Comparison of ENCODE assay signal across 8 mouse cellular contexts in genomic region chr8:71379512-71380075, GRCm38 (mm10). TPM values are rescaled to one million over a fixed set of nuclear protein-coding genes. Genes with fewer than 3 reads are reported as not detected.
A peak's percentile ranks its signal among the peaks of the same experiment; 100 is the strongest.
DNase-seq lines count a peak whose midpoint lies in the region; ATAC-seq and TF ChIP-seq lines count a peak whose summit lies in the region.

No protein-coding gene starts in this region.

- H3K79me2 ChIP-seq in liver, adult 2 months (ENCODE audit: control insufficient read depth, insufficient read depth, low read length): peaks cover 40% of the 10 kb centered on the region

- peaks cover 39% of the 10 kb centered on the region for H3K4me1 ChIP-seq in liver, adult 2 months (ENCODE audit: control insufficient read depth, insufficient read depth, low read length)
- H3K4me1 ChIP-seq in forebrain, embryonic 14.5 days (ENCODE audit: control insufficient read depth, insufficient read depth, low read length): peaks cover 32% of the 10 kb centered on the region
- peaks cover 41% of the 10 kb centered on the region for H3K4me1 ChIP-seq in neural tube, embryonic 14.5 days (ENCODE audit: control insufficient read depth, insufficient read depth, low read length)

- no peaks in the 10 kb centered on the region for H3K27me3 ChIP-seq in liver, adult 2 months (ENCODE audit: control insufficient read depth, insufficient read depth, low read length)
- H3K27me3 ChIP-seq in forebrain, embryonic 14.5 days (replicated peaks; ENCODE audit: control insufficient read depth, insufficient read depth, low read length): peaks cover 10% of the 10 kb centered on the region; the same call in 1 of the 2 replicates
- H3K27me3 ChIP-seq in neural tube, embryonic 14.5 days (ENCODE audit: control insufficient read depth, insufficient read depth, low read length): no peaks in the 10 kb centered on the region; the same call in 1 of the 2 replicates

- no peak for ATAC-seq in forebrain, embryonic 14.5 days
- no peak for ATAC-seq in neural tube, embryonic 14.5 days (ENCODE audit: low read depth)

- DNase-seq in liver, adult 2 months (ENCODE audit: extremely low read depth, low read depth, low spot score): peak; percentile 70
- no peak for DNase-seq in liver
- DNase-seq in forebrain, embryonic 14.5 days (ENCODE audit: low spot score): no peak
- DNase-seq in kidney, postnatal 36 days: peak; percentile 65 to 76
- DNase-seq in thymus, postnatal 10 days (ENCODE audit: low spot score in 2 of 2): no peak
- no peak for DNase-seq in ovary, postnatal 14 days (ENCODE audit: low spot score)
- DNase-seq in cerebellum, postnatal 10 days: no peak

- peak overlapping the region; percentile 97 for H3K4me2 ChIP-seq in forebrain, embryonic 14.5 days (ENCODE audit: low read length)
- H3K4me2 ChIP-seq in neural tube, embryonic 14.5 days (ENCODE audit: low read depth, low read length): peak overlapping the region; percentile 100

- H3K4me3 ChIP-seq in liver, adult 2 months (ENCODE audit: insufficient read depth, low read depth, low read length): peak overlapping the region; percentile 98
- H3K4me3 ChIP-seq in forebrain, embryonic 14.5 days (ENCODE audit: low read depth, low read length): peak overlapping the region; percentile 70
- peak overlapping the region; percentile 76 for H3K4me3 ChIP-seq in neural tube, embryonic 14.5 days (ENCODE audit: low read depth, low read length)

- H3K36me3 ChIP-seq in liver, adult 2 months (ENCODE audit: control insufficient read depth, insufficient read depth, low read length): peaks cover 6% of the 10 kb centered on the region
- 0 out of 2 replicates have a peak, but pooled peaks cover 8% of the 10 kb centered on the region for H3K36me3 ChIP-seq in forebrain, embryonic 14.5 days (ENCODE audit: control insufficient read depth, insufficient read depth, low read length)
- peaks cover under 1% of the 10 kb centered on the region; the same call in 1 of the 2 replicates for H3K36me3 ChIP-seq in neural tube, embryonic 14.5 days (ENCODE audit: control insufficient read depth, insufficient read depth, low read length)

- TF ChIP-seq POLR2A in liver, adult 2 months (IDR thresholded peaks at IDR 0.05; ENCODE audit: extremely low read depth, insufficient read depth, low read length): 0 out of 2 replicates have a peak, but pooled peaks have one; percentile 5

- peak overlapping the region; percentile 96 for H3K27ac ChIP-seq in liver, adult 2 months (replicated peaks; ENCODE audit: insufficient read depth, low read depth, low read length)
- no peak overlapping the region for H3K27ac ChIP-seq in forebrain, embryonic 14.5 days (ENCODE audit: low read depth, low read length)
- no peak overlapping the region for H3K27ac ChIP-seq in neural tube, embryonic 14.5 days (ENCODE audit: low read depth, low read length)

- 17% methylated on average over 3 of the region's 3 CpGs for WGBS in liver, adult 2 months
- WGBS in forebrain, embryonic 14.5 days: 34% methylated on average over 3 of the region's 3 CpGs
- 41% methylated on average over 3 of the region's 3 CpGs for WGBS in neural tube, embryonic 14.5 days

- no peaks in the 10 kb centered on the region for H3K9me3 ChIP-seq in forebrain, embryonic 14.5 days (replicated peaks; ENCODE audit: control insufficient read depth, low read length)
- H3K9me3 ChIP-seq in neural tube, embryonic 14.5 days (ENCODE audit: control insufficient read depth, low read length): no peaks in the 10 kb centered on the region

- peak overlapping the region; percentile 96 for H3K9ac ChIP-seq in liver, adult 2 months (ENCODE audit: low read depth, low read length)
- 0 out of 2 replicates have a peak overlapping the region, but pooled peaks have one; percentile 77 for H3K9ac ChIP-seq in forebrain, embryonic 14.5 days (ENCODE audit: low read length)
- H3K9ac ChIP-seq in neural tube, embryonic 14.5 days (replicated peaks; ENCODE audit: low read depth, low read length): peak overlapping the region; percentile 87; the same call in 1 of the 2 replicates

- no peak for TF ChIP-seq CTCF in liver, adult 2 months (IDR thresholded peaks at IDR 0.05; ENCODE audit: low read depth, low read length)

RNA-seq across cellular contexts. Expression of gene Nr2f6, which starts 2.2 kb away (rescaled TPM):
- 73.9 and 117 TPM in 2 replicates for total RNA-seq in liver, adult 2 months (2014; rRNA removed)
- 319 and 341 TPM in 2 replicates for polyA plus RNA-seq in liver, adult 2 months (2012; rRNA removed)
- polyA plus RNA-seq in forebrain, embryonic 14.5 days (2014; fragmentation: Nextera tagmentation; extraction: Ambion mirVana): 16.6 and 17.3 TPM in 2 replicates
- polyA plus RNA-seq in neural tube, embryonic 14.5 days (2014; fragmentation: Nextera tagmentation; extraction: Ambion mirVana): 22.3 and 32.8 TPM in 2 replicates

RNA-seq across cellular contexts. Expression of gene Ocel1, which starts 8.5 kb away (rescaled TPM):
- total RNA-seq in liver, adult 2 months (2014; rRNA removed): 8.0 and 8.1 TPM in 2 replicates
- polyA plus RNA-seq in liver, adult 2 months (2012; rRNA removed): 9.2 and 17.1 TPM in 2 replicates
- polyA plus RNA-seq in forebrain, embryonic 14.5 days (2014; fragmentation: Nextera tagmentation; extraction: Ambion mirVana): 3.0 and 3.8 TPM in 2 replicates
- 4.8 and 4.9 TPM in 2 replicates for polyA plus RNA-seq in neural tube, embryonic 14.5 days (2014; fragmentation: Nextera tagmentation; extraction: Ambion mirVana)

RNA-seq across cellular contexts. Expression of gene Use1, which starts 12.9 kb away (rescaled TPM):
- 76.6 and 82.2 TPM in 2 replicates for total RNA-seq in liver, adult 2 months (2014; rRNA removed)
- 60.2 and 69.9 TPM in 2 replicates for polyA plus RNA-seq in liver, adult 2 months (2012; rRNA removed)
- 116 and 121 TPM in 2 replicates for polyA plus RNA-seq in forebrain, embryonic 14.5 days (2014; fragmentation: Nextera tagmentation; extraction: Ambion mirVana)
- polyA plus RNA-seq in neural tube, embryonic 14.5 days (2014; fragmentation: Nextera tagmentation; extraction: Ambion mirVana): 115 and 130 TPM in 2 replicates

RNA-seq across cellular contexts. Expression of gene Ushbp1, which starts 16.0 kb away (rescaled TPM):
- total RNA-seq in liver, adult 2 months (2014; rRNA removed): 7.9 and 9.7 TPM in 2 replicates
- polyA plus RNA-seq in liver, adult 2 months (2012; rRNA removed): 7.9 and 13.6 TPM in 2 replicates
- polyA plus RNA-seq in forebrain, embryonic 14.5 days (2014; fragmentation: Nextera tagmentation; extraction: Ambion mirVana): 2.8 and 4.4 TPM in 2 replicates
- 3.2 and 5.0 TPM in 2 replicates for polyA plus RNA-seq in neural tube, embryonic 14.5 days (2014; fragmentation: Nextera tagmentation; extraction: Ambion mirVana)

RNA-seq across cellular contexts. Expression of gene Babam1, which starts 17.1 kb away (rescaled TPM):
- total RNA-seq in liver, adult 2 months (2014; rRNA removed): 42.7 and 44.8 TPM in 2 replicates
- 98.5 and 106 TPM in 2 replicates for polyA plus RNA-seq in liver, adult 2 months (2012; rRNA removed)
- polyA plus RNA-seq in forebrain, embryonic 14.5 days (2014; fragmentation: Nextera tagmentation; extraction: Ambion mirVana): 91.7 and 97.0 TPM in 2 replicates
- polyA plus RNA-seq in neural tube, embryonic 14.5 days (2014; fragmentation: Nextera tagmentation; extraction: Ambion mirVana): 90.9 and 96.5 TPM in 2 replicates

Comparison
In these comparisons a context has a peak if more than half of its experiments do, and no peak if none do; other contexts are left out.
1. DNase-seq: peak in liver, adult 2 months (single experiment) and kidney, postnatal 36 days (2 of 2); none in liver (single experiment), forebrain, embryonic 14.5 days (single experiment), thymus, postnatal 10 days (0 of 2), ovary, postnatal 14 days (single experiment) and cerebellum, postnatal 10 days (0 of 2).
2. Peak in every context shown above with its lines, with median percentiles within 50 percentile points of each other: H3K4me3 ChIP-seq and H3K9ac ChIP-seq.